20 mouse cellular contexts compared by ENCODE assay signal in the genomic region with DNA sequence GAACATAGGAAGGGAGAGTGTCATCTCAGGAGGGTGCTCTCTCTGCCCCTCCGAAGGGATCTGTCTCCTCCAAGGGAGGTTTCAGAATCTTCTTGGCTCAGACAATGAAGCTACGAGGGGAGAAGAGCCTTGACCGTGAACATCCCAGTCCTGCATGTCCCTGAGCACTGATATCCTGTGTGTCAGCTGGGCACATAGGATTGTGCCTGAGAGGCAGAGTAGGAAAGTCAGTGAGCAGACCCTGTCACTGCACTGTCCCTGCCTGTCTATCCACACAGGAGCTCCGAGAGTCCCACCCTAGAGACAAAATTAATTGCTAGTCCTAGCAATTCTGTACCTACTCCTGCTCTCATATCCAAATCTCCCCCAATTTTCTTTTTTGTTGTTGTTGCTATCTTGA. TPM values are rescaled to one million over a fixed set of nuclear protein-coding genes. Genes with fewer than 3 reads are reported as not detected.
DNase-seq lines count a peak whose midpoint lies in the region; ATAC-seq and TF ChIP-seq lines count a peak whose summit lies in the region.
"Had no signal": no experiment of that assay in that cellular context is flagged by ENCODE, and none has a peak within 500 bp of the region (broad histone marks: within the 10 kb centered on the region; RNA-seq: fewer than 3 reads in every experiment).

No protein-coding gene starts in this region.

- peaks cover 22% of the 10 kb centered on the region for H3K4me1 ChIP-seq in heart, embryonic 10.5 days
- 0 out of 2 replicates have a peak, but pooled peaks cover 6% of the 10 kb centered on the region for H3K4me1 ChIP-seq in intestine, postnatal 0 days (replicated peaks; ENCODE audit: control insufficient read depth, insufficient read depth, low read length)

- H3K27me3 ChIP-seq in heart, embryonic 10.5 days (ENCODE audit: insufficient read depth, poor library complexity, severe bottlenecking), result no peaks in the 10 kb centered on the region
- no peaks in the 10 kb centered on the region for H3K27me3 ChIP-seq in intestine, postnatal 0 days (replicated peaks; ENCODE audit: control insufficient read depth, insufficient read depth, low read length)
- H3K27me3 ChIP-seq: embryonic facial prominence, embryonic 13.5 days; embryonic facial prominence, embryonic 15.5 days; forebrain, embryonic 12.5 days had no signal

- H3K4me2 ChIP-seq in intestine, postnatal 0 days (replicated peaks; ENCODE audit: low read depth), result no peak overlapping the region
- H3K4me2 ChIP-seq: embryonic facial prominence, embryonic 13.5 days; embryonic facial prominence, embryonic 15.5 days; forebrain, embryonic 12.5 days had no signal

- H3K27ac ChIP-seq in heart, embryonic 10.5 days, result no peak overlapping the region
- H3K27ac ChIP-seq in intestine, postnatal 0 days (ENCODE audit: low read depth, low read length), result no peak overlapping the region
- H3K27ac ChIP-seq: embryonic facial prominence, embryonic 13.5 days; embryonic facial prominence, embryonic 15.5 days; forebrain, embryonic 10.5 days; forebrain, embryonic 12.5 days had no signal

- no peak for ATAC-seq in cerebellum, adult (ENCODE audit: insufficient number of reproducible peaks, low FRiP score, low TSS enrichment)
- no peak for ATAC-seq in intestine, postnatal 0 days
- ATAC-seq: forebrain, embryonic 14.5 days; forebrain, embryonic 16.5 days had no signal

- peaks cover 52% of the 10 kb centered on the region for H3K36me3 ChIP-seq in heart, embryonic 10.5 days
- peaks cover 49% of the 10 kb centered on the region for H3K36me3 ChIP-seq in intestine, postnatal 0 days (ENCODE audit: control insufficient read depth, insufficient read depth)

- peak; percentile 4 for DNase-seq in cerebellum, adult 11-12 months
- DNase-seq in heart, embryonic 10.5 days (ENCODE audit: low spot score), result peak; percentile 72
- no peak for DNase-seq in heart, adult 11 months
- DNase-seq in induced T-regulatory cell, adult 2 months (ENCODE audit: low read depth), result peak; percentile 12
- DNase-seq: adrenal gland, adult 8-10 months; adrenal gland, postnatal 14 days; cerebellum, adult 18-20 months; cerebellum, adult 8-10 months; cerebellum, postnatal 10 days; cerebellum, postnatal 25 days; embryo, embryonic 11 days had no signal

- TF ChIP-seq CTCF in intestine, postnatal 0 days (IDR thresholded peaks at IDR 0.05; ENCODE audit: low read depth), result no peak

- no peak overlapping the region for H3K9ac ChIP-seq in intestine, postnatal 0 days (ENCODE audit: low read depth, low read length)
- H3K9ac ChIP-seq: embryonic facial prominence, embryonic 13.5 days; embryonic facial prominence, embryonic 15.5 days; forebrain, embryonic 12.5 days had no signal

- WGBS in heart, embryonic 10.5 days, result 90% methylated on average over 4 of the region's 4 CpGs
- WGBS in intestine, postnatal 0 days, result 97% methylated on average over 4 of the region's 4 CpGs

- H3K4me3 ChIP-seq in heart, embryonic 10.5 days, result no peak overlapping the region
- H3K4me3 ChIP-seq in intestine, postnatal 0 days (ENCODE audit: low read depth, low read length), result no peak overlapping the region
- H3K4me3 ChIP-seq: embryonic facial prominence, embryonic 13.5 days; embryonic facial prominence, embryonic 15.5 days; erythroblast, embryonic 14.5 days; forebrain, embryonic 10.5 days; forebrain, embryonic 12.5 days had no signal

- no peaks in the 10 kb centered on the region for H3K9me3 ChIP-seq in heart, embryonic 10.5 days
- H3K9me3 ChIP-seq in intestine, postnatal 0 days (ENCODE audit: control insufficient read depth), result no peaks in the 10 kb centered on the region
- H3K9me3 ChIP-seq: embryonic facial prominence, embryonic 13.5 days; embryonic facial prominence, embryonic 15.5 days; forebrain, embryonic 10.5 days; forebrain, embryonic 12.5 days had no signal

RNA-seq across cellular contexts. Expression of a gene that starts 3.0 kb away (rescaled TPM):
- 37.0 and 37.2 TPM in 2 replicates for polyA plus RNA-seq in heart, embryonic 10.5 days (2016; fragmentation: Nextera tagmentation; extraction: Ambion mirVana)
- polyA plus RNA-seq in intestine, postnatal 0 days (2015; fragmentation: Nextera tagmentation; extraction: Ambion mirVana), result 65.0 and 70.5 TPM in 2 replicates

RNA-seq across cellular contexts. Expression of a gene that starts 16.2 kb away (rescaled TPM):
- polyA plus RNA-seq in heart, embryonic 10.5 days (2016; fragmentation: Nextera tagmentation; extraction: Ambion mirVana), result 303 and 413 TPM in 2 replicates
- 416 and 455 TPM in 2 replicates for polyA plus RNA-seq in intestine, postnatal 0 days (2015; fragmentation: Nextera tagmentation; extraction: Ambion mirVana)
- polyA plus RNA-seq: erythroblast, embryonic 14.5 days had no signal

RNA-seq across cellular contexts. Expression of a gene that starts 45.3 kb away (rescaled TPM):
- polyA plus RNA-seq in heart, embryonic 10.5 days (2016; fragmentation: Nextera tagmentation; extraction: Ambion mirVana), result 45.5 and 50.3 TPM in 2 replicates
- polyA plus RNA-seq in intestine, postnatal 0 days (2015; fragmentation: Nextera tagmentation; extraction: Ambion mirVana), result 21.5 and 27.6 TPM in 2 replicates

RNA-seq across cellular contexts. Expression of a gene that starts 45.8 kb away (rescaled TPM):
- 18.5 and 22.1 TPM in 2 replicates for polyA plus RNA-seq in heart, embryonic 10.5 days (2016; fragmentation: Nextera tagmentation; extraction: Ambion mirVana)
- 16.9 and 17.3 TPM in 2 replicates for polyA plus RNA-seq in intestine, postnatal 0 days (2015; fragmentation: Nextera tagmentation; extraction: Ambion mirVana)
